Mouse (Mus musculus) midbrain, embryonic 15.5 days (tissue): ENCODE results near the gene Rprd2. TPM values are rescaled to one million over a fixed set of nuclear protein-coding genes. Genes with fewer than 3 reads are reported as not detected.
A peak's percentile ranks its signal among the peaks of the same experiment; 100 is the strongest.

Source experiments
- ATAC-seq: fragments of 200-750 bp; cut with Nextera tagmentation; replicated peaks from 2 replicates; pipeline ENCODE4 v1.8.0; 2017; ENCODE audit warnings: moderate TSS enrichment
- H3K27ac ChIP-seq: fragments of 300-500 bp; sonication (generic); 2 replicates; pipeline ENCODE4 v1.5.1; 2015; ENCODE audit warnings: mild to moderate bottlenecking, inconsistent platforms
- H3K27me3 ChIP-seq: fragments of 300-500 bp; sonication (generic); replicated peaks from 2 replicates; pipeline ENCODE4 v1.6.1; 2015; ENCODE audit warnings: inconsistent platforms
- H3K36me3 ChIP-seq: fragments of 300-500 bp; sonication (generic); replicated peaks from 2 replicates; pipeline ENCODE4 v1.6.1; 2015; ENCODE audit warnings: inconsistent platforms
- H3K4me1 ChIP-seq: fragments of 300-500 bp; sonication (generic); 2 replicates; pipeline ENCODE4 v1.6.1; 2015; ENCODE audit warnings: inconsistent platforms
- H3K4me2 ChIP-seq: fragments of 300-500 bp; sonication (generic); 2 replicates; pipeline ENCODE4 v1.6.1; 2015; ENCODE audit warnings: inconsistent platforms, mild to moderate bottlenecking, moderate library complexity
- H3K4me3 ChIP-seq: fragments of 300-500 bp; sonication (generic); 2 replicates; pipeline ENCODE4 v1.5.1; 2015; ENCODE audit warnings: mild to moderate bottlenecking, inconsistent platforms
- H3K9ac ChIP-seq: fragments of 300-500 bp; sonication (generic); 2 replicates; pipeline ENCODE4 v1.6.1; 2015; ENCODE audit warnings: mild to moderate bottlenecking, inconsistent platforms
- H3K9me3 ChIP-seq: fragments of 300-500 bp; sonication (generic); 2 replicates; pipeline ENCODE4 v1.6.1; 2016; ENCODE audit warnings: inconsistent platforms
- WGBS: fragments of 180-500 bp; shearing (Covaris S2); methylation state at CpG from one replicate; pipeline ENCODE4 v1.1.7; 2015; ENCODE audit warnings: mixed read lengths; 5-methylcytosine and 5-hydroxymethylcytosine counted together
- polyA plus RNA-seq: library from polyadenylated mRNA; unstranded; fragments of >200 nt; fragmentation: Nextera tagmentation; extraction: Ambion mirVana; gene quantifications from 2 replicates; pipeline ENCODE4 v1.2.1, GENCODE M21; 2015

Gene Rprd2
- polyA plus RNA-seq, 1 experiment from 2014 or later: 25.2 TPM

GRCm38 (mm10) chr3:95855502-95856089 lies 36.9 kb upstream of the Rprd2 start, which contains the start of gene Prpf3:
TSS of gene Prpf3 (minus strand) at chr3:95855885.
- Histone ChIP-seq H3K4me1 (peaks cover 15% of the 10 kb centered on the region), H3K27me3 (no peaks in the 10 kb centered on the region), H3K9ac (peak within 1 kb of the TSS; percentile 83), H3K4me2 (peak within 1 kb of the TSS; percentile 66), H3K9me3 (no peaks in the 10 kb centered on the region), H3K4me3 (peak within 1 kb of the TSS; percentile 95), H3K27ac (peak within 1 kb of the TSS; percentile 81), H3K36me3 (peaks cover 26% of the 10 kb centered on the region)
- under 1% methylated on average over 56 of the region's 56 CpGs for WGBS
- ATAC-seq: peak; percentile 99

GRCm38 (mm10) chr3:95851317-95851716 lies 32.7 kb upstream of the Rprd2 start:
- WGBS: 95% methylated on average over 8 of the region's 8 CpGs
- no peak overlapping the region for H3K9ac ChIP-seq
- H3K27me3 ChIP-seq: no peaks in the 10 kb centered on the region
- H3K4me1 ChIP-seq: peaks cover 13% of the 10 kb centered on the region
- no peak overlapping the region for H3K4me2 ChIP-seq
- peaks cover 63% of the 10 kb centered on the region for H3K36me3 ChIP-seq
- no peaks in the 10 kb centered on the region for H3K9me3 ChIP-seq
- ATAC-seq: no peak
- H3K27ac ChIP-seq: no peak overlapping the region
- no peak overlapping the region for H3K4me3 ChIP-seq

- Histone ChIP-seq H3K9me3 (no peaks in the 10 kb centered on the region), H3K27me3 (no peaks in the 10 kb centered on the region), H3K36me3 (peaks cover 69% of the 10 kb centered on the region), H3K4me1 (peaks cover 9% of the 10 kb centered on the region), H3K27ac (no peak overlapping the region), H3K9ac (no peak overlapping the region), H3K4me3 (no peak overlapping the region), H3K4me2 (no peak overlapping the region)
- ATAC-seq: no peak
- 88% methylated on average over 4 of the region's 4 CpGs for WGBS
Measured at GRCm38 (mm10) chr3:95850611-95851010, 31.9 kb upstream of the Rprd2 start.

- H3K27ac ChIP-seq: no peak overlapping the region
- no peak for ATAC-seq
Measured at GRCm38 (mm10) chr3:95842503-95843214, 24.0 kb upstream of the Rprd2 start.

GRCm38 (mm10) chr3:95839250-95839649 lies 20.6 kb upstream of the Rprd2 start:
- no peak overlapping the region for H3K9ac ChIP-seq
- H3K27me3 ChIP-seq: no peaks in the 10 kb centered on the region
- peaks cover 70% of the 10 kb centered on the region for H3K36me3 ChIP-seq
- no peak for ATAC-seq
- H3K4me3 ChIP-seq: no peak overlapping the region
- H3K4me1 ChIP-seq: no peaks in the 10 kb centered on the region
- H3K27ac ChIP-seq: no peak overlapping the region
- WGBS: over 99% methylated on average over 2 of the region's 2 CpGs
- H3K4me2 ChIP-seq: no peak overlapping the region
- no peaks in the 10 kb centered on the region for H3K9me3 ChIP-seq

More at GRCm38 (mm10) chr3:95842503-95843214, 24.0 kb upstream of the Rprd2 start:
- Histone ChIP-seq H3K36me3 (peaks cover 79% of the 10 kb centered on the region), H3K4me1 (no peaks in the 10 kb centered on the region), H3K27me3 (no peaks in the 10 kb centered on the region), H3K4me3 (no peak overlapping the region), H3K4me2 (no peak overlapping the region), H3K9ac (no peak overlapping the region), H3K9me3 (no peaks in the 10 kb centered on the region)
- WGBS: 92% methylated on average over 3 of the region's 3 CpGs

GRCm38 (mm10) chr3:95829053-95829452 lies 10.4 kb upstream of the Rprd2 start:
- H3K36me3 ChIP-seq: peaks cover 52% of the 10 kb centered on the region
- H3K4me2 ChIP-seq: no peak overlapping the region
- no peak overlapping the region for H3K4me3 ChIP-seq
- H3K4me1 ChIP-seq: no peaks in the 10 kb centered on the region
- 99% methylated on average over 4 of the region's 4 CpGs for WGBS
- ATAC-seq: no peak
- H3K9me3 ChIP-seq: no peaks in the 10 kb centered on the region
- H3K27me3 ChIP-seq: no peaks in the 10 kb centered on the region
- H3K27ac ChIP-seq: no peak overlapping the region
- H3K9ac ChIP-seq: no peak overlapping the region

GRCm38 (mm10) chr3:95826275-95826674 lies 7.6 kb upstream of the Rprd2 start:
- no peaks in the 10 kb centered on the region for H3K27me3 ChIP-seq
- H3K4me2 ChIP-seq: no peak overlapping the region
- WGBS: 57% methylated on average over 2 of the region's 2 CpGs
- H3K9me3 ChIP-seq: no peaks in the 10 kb centered on the region
- no peak overlapping the region for H3K4me3 ChIP-seq
- peaks cover under 1% of the 10 kb centered on the region; the same call in 1 of the 2 replicates for H3K4me1 ChIP-seq
- H3K27ac ChIP-seq: no peak overlapping the region
- peaks cover 28% of the 10 kb centered on the region for H3K36me3 ChIP-seq
- no peak for ATAC-seq
- no peak overlapping the region for H3K9ac ChIP-seq

- Histone ChIP-seq H3K4me1 (peaks cover 32% of the 10 kb centered on the region), H3K9me3 (no peaks in the 10 kb centered on the region), H3K27ac (peak overlapping the region; percentile 100), H3K4me3 (peak overlapping the region; percentile 90), H3K27me3 (no peaks in the 10 kb centered on the region), H3K9ac (peak overlapping the region; percentile 79), H3K36me3 (no peaks in the 10 kb centered on the region), H3K4me2 (peak overlapping the region; percentile 63)
- ATAC-seq: peak; percentile 12
- WGBS: 37% methylated on average over 10 of the region's 10 CpGs
Measured at GRCm38 (mm10) chr3:95820046-95821010, 1.7 kb upstream of the Rprd2 start.

- Histone ChIP-seq H3K4me1 (peaks cover 34% of the 10 kb centered on the region), H3K4me3 (peak overlapping the region; percentile 90), H3K27ac (peak overlapping the region; percentile 100), H3K4me2 (peak overlapping the region; percentile 63), H3K36me3 (no peaks in the 10 kb centered on the region), H3K9me3 (no peaks in the 10 kb centered on the region), H3K27me3 (no peaks in the 10 kb centered on the region), H3K9ac (peak overlapping the region; percentile 79)
- peak; percentile 97 for ATAC-seq
- under 1% methylated on average over 49 of the region's 49 CpGs for WGBS
Measured at GRCm38 (mm10) chr3:95819351-95819985, 805 bp upstream of the Rprd2 start.

GRCm38 (mm10) chr3:95818026-95818511 lies 594 bp downstream of the Rprd2 start:
- Histone ChIP-seq H3K27me3 (no peaks in the 10 kb centered on the region), H3K9me3 (no peaks in the 10 kb centered on the region), H3K36me3 (no peaks in the 10 kb centered on the region), H3K4me1 (peaks cover 34% of the 10 kb centered on the region), H3K9ac (peak overlapping the region; percentile 90), H3K4me2 (peak overlapping the region; percentile 63), H3K4me3 (peak overlapping the region; percentile 90), H3K27ac (peak overlapping the region; percentile 100)
- WGBS: under 1% methylated on average over 21 of the region's 21 CpGs
- ATAC-seq: peak; percentile 4

GRCm38 (mm10) chr3:95816681-95817080 lies 2.0 kb downstream of the Rprd2 start:
- Histone ChIP-seq H3K27ac (no peak overlapping the region), H3K9me3 (no peaks in the 10 kb centered on the region), H3K9ac (no peak overlapping the region), H3K27me3 (no peaks in the 10 kb centered on the region), H3K4me1 (peaks cover 34% of the 10 kb centered on the region), H3K4me3 (peak overlapping the region; percentile 8; the same call in 1 of the 2 replicates), H3K4me2 (peak overlapping the region; percentile 63), H3K36me3 (no peaks in the 10 kb centered on the region)
- 91% methylated on average over 3 of the region's 3 CpGs for WGBS
- no peak for ATAC-seq
